Mouse (Mus musculus): ENCODE results near the gene Nrf1.

Gene Nrf1

GRCm38 (mm10) chr6:30047271-30048162 lies at the start of gene Nrf1:
TSS of gene Nrf1 (plus strand) at chr6:30047988.
- DNase-seq (ENCODE audit: low read depth) = peak; percentile 47

GRCm38 (mm10) chr6:29998140-29998539 lies 49.6 kb upstream of the Nrf1 start:
- DNase-seq (ENCODE audit: low read depth) = no peak

DNA sequence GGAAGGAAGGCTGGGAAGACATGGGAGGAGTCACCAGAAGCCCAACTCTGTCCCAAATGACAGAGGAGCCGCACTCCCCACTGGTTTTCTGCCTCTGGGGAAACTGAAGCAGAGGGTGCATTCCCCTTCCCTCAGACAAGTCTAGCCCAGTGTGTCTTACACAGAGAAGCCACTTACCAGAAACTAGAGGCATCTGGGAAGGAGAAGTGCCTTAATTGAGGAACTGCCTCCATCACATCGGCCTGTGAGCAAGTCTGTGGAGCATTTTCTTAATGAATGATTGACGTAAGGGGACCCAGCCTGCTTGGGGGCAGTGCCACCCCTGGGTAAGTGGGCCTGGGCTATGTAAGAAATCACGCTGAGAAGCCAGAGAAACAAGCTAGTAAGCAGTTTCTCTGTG lies 49.0 kb upstream of the Nrf1 start:
- no peak for DNase-seq (ENCODE audit: low read depth)

- no peak for DNase-seq (ENCODE audit: low read depth)
Observed at GRCm38 (mm10) chr6:30002628-30003027, 45.2 kb upstream of the Nrf1 start.

DNA sequence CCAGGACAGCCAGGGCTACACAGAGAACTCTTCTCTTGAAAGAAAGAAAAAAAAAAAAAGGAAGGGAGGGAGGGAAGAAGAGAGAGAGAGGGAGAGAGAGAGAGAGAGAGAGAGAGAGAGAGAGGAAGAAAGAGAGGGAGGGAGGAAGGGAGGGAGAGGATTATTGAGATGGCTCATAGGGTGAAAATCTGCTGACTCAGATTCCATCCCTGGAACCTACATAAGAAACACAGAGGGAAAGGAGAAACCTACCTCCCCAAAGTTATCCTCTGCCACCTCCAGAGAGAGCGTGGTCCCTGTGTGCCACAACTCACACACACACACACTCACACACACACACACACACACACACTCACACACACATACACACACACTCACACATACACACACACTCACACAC lies 41.9 kb upstream of the Nrf1 start:
- no peak for DNase-seq (ENCODE audit: low read depth)

DNA sequence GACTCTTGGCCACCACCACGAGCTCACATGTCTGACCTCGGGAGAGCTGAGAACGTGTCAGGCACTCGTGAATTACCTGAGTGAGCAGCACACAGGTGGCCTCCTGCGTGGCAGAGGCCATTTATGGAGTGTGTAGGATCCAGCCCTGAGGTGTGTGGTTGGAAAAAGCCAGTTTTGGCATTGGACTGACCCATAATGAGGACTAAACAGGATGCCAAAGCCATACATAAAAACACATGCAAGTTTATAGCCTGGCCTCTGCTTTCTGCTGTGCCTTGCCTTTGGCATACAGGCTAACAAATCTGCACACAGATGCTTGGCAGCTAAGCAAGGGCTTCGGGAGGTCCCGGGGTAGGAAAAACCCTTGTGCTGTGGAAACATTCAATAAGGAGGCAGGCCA lies 38.6 kb upstream of the Nrf1 start:
- no peak for DNase-seq (ENCODE audit: low read depth)

GRCm38 (mm10) chr6:30013520-30013919 lies 34.3 kb upstream of the Nrf1 start:
- DNase-seq (ENCODE audit: low read depth) = no peak

- DNase-seq (ENCODE audit: low read depth) = no peak
Observed at GRCm38 (mm10) chr6:30014187-30014864, 33.5 kb upstream of the Nrf1 start.

- no peak for DNase-seq (ENCODE audit: low read depth)
Observed at GRCm38 (mm10) chr6:30021241-30021640, 26.5 kb upstream of the Nrf1 start.

DNA sequence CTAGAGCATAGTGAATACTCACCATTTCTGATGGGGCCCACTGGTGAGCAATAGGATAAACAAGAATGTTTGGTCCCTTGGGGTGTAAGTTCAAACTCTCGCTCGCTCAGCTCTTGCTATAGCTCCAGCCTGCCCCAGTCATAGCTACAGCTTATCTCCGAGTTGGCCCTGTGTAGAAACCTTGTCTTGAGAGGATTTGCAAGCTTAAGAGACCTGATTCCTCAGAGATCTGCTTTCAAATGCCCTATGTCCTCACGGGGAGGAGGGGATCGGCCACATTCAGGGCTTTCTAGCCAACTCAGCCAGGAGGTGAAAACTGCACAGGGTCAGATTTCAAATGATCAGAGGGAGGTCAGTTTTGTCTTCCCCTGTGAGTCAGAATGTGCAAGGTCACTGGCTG lies 26.1 kb upstream of the Nrf1 start:
- DNase-seq (ENCODE audit: low read depth) = no peak

GRCm38 (mm10) chr6:30026799-30027198 lies 21.0 kb upstream of the Nrf1 start:
- DNase-seq (ENCODE audit: low read depth) = no peak

- no peak for DNase-seq (ENCODE audit: low read depth)
Observed at GRCm38 (mm10) chr6:30028358-30028757, 19.4 kb upstream of the Nrf1 start.

DNA sequence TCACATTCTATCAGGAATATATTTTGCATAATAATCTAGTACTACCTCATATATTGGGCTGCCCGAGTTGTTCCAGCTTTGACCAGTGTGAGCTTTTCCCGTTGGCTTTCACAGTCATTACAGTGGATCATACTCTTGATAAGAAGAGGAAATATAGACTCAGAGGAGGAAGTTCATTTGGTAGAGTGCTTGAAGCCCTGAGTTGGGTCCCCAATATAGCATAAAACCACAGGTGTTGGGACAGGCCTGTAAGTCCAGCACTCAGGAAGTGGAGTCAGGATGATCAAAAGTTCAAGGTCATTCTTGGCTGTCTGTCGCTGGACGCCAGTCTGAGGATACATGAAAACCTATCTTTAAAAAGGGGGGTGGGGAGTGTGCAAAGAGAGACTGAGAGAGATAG lies 12.7 kb upstream of the Nrf1 start:
- no peak for DNase-seq (ENCODE audit: low read depth)

DNA sequence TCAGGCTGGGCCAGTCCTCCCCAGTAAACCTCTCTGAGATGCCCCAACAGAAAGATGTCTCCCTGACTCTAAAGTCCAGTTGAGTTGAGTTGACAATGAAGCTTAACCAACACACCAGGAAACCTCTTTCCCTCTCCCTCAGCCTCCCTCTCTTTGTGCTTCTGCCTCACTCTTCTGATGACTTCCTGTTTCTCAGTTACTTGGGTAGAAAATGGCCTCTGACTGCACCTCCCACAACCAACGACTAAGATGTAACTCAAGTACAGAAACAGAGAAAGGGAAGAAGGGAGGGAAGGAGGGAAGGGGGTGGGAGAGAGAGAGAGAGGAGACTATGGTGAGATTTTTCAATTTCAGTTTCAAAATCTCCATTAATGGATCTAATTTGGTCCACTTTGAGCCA lies 6.3 kb upstream of the Nrf1 start:
- no peak for DNase-seq (ENCODE audit: low read depth)

DNA sequence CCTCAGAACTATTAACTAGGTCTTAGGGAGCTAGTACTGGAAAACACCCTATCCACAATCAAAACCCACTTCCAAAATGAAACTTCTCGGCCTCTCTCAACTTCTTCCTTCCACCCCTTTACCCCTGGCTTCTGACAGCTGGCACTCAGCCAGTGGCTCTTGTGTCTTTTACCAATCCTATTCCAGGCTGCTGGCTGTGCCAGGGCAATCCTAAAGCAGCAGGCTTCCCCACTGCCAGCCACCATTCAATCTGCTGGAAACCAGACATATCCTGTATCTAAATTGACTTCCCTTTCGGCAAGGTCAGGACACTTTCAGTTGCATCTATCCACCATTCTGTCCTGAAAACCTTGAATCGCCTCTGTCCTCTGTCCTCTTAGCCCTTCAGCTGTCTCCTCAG lies 5.3 kb upstream of the Nrf1 start:
- DNase-seq (ENCODE audit: low read depth) = no peak

- DNase-seq (ENCODE audit: low read depth) = no peak
Observed at GRCm38 (mm10) chr6:30048163-30048500, 344 bp downstream of the Nrf1 start.

DNA sequence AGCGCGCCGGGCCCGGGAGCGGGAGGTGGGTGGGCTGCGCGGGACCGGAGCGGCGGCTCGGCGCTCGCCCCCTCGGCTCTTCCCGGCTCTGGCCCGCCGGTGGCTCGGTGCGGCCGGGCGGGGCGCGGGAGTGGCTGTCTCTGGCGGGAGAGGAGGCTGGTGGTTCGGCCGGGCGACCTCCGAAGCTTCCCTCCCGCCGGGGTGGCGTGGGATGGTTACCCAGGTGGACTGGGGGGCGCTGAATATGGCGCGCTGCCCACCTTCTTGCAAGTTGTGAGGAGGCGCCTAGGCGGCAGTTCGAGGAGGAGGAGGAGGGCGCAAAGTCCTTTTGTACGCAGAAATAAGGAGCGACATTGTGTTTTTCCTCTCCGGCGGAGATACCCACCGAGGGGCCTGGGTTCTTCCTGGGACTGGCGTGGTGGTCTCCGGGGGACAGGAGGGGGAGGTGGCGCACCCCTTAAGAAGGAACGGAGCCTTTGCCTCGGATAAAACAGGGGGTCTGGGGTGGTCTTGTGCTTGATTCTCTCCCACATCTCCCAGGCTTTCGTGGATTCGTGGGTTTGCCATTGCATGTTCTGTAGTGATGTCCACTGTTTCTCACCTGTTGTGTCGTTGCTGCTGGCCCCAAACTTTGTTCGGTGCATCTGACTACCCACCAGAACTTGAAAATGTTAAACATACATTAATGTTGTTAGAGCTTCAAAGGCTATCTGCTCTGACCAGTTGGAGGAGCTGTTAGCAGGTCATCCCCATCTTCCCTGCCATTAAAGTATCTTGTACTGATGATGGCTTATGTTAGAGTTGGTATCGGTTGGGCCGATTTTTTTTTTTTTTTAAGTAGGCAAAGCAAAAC lies 939 bp downstream of the Nrf1 start:
- no peak for DNase-seq (ENCODE audit: low read depth)

DNA sequence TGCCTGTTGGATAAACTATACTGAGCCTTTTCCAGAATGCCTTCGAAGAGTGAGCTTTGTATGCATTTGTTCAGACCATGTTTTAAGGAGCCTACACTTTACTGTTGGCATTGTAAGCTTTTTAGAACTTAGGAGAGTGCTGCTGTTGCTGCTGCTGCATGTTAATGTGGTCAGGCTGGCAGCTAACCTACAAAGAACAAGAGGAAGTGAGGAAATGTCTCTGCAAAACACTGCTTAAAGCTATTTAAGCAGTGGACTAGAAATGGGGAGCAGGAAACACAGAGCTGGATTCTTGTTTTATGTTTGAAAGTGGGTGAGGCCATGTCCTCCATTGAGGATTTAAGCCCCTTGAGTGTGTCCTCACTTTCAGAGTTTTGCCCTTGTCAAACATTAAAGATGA lies 5.3 kb downstream of the Nrf1 start:
- DNase-seq (ENCODE audit: low read depth) = no peak

GRCm38 (mm10) chr6:30062544-30062943 lies 14.8 kb downstream of the Nrf1 start:
- DNase-seq (ENCODE audit: low read depth) = no peak

- DNase-seq (ENCODE audit: low read depth) = no peak
Observed at GRCm38 (mm10) chr6:30065369-30065768, 17.6 kb downstream of the Nrf1 start.

- DNase-seq (ENCODE audit: low read depth) = no peak
Observed at GRCm38 (mm10) chr6:30066746-30067145, 19.0 kb downstream of the Nrf1 start.

- DNase-seq (ENCODE audit: low read depth) = no peak
Observed at GRCm38 (mm10) chr6:30072476-30072875, 24.7 kb downstream of the Nrf1 start.
